Comparison of ENCODE assay signal across 8 mouse cellular contexts in genomic region chr2:30171371-30171996, GRCm38 (mm10). TPM values are rescaled to one million over a fixed set of nuclear protein-coding genes. Genes with fewer than 3 reads are reported as not detected.
DNase-seq lines count a peak whose midpoint lies in the region; ATAC-seq lines count a peak whose summit lies in the region.

Gene Endog (plus strand): TSS chr2:30171493.

- H3K9ac ChIP-seq in forebrain, embryonic 11.5 days (ENCODE audit: low read length) = peak within 1 kb of the TSS; percentile 63
- H3K9ac ChIP-seq in heart, embryonic 15.5 days = peak within 1 kb of the TSS; percentile 76
- H3K9ac ChIP-seq in liver, embryonic 13.5 days = peak within 1 kb of the TSS; percentile 72
- H3K9ac ChIP-seq in stomach, embryonic 14.5 days (replicated peaks; ENCODE audit: low read depth, low read length) = peak within 1 kb of the TSS; percentile 45

- peaks cover 17% of the 10 kb centered on the region for H3K36me3 ChIP-seq in forebrain, embryonic 11.5 days (ENCODE audit: control insufficient read depth, insufficient read depth, low read length)
- H3K36me3 ChIP-seq in heart, embryonic 15.5 days = peaks cover 34% of the 10 kb centered on the region
- H3K36me3 ChIP-seq in liver, embryonic 13.5 days = peaks cover 42% of the 10 kb centered on the region
- peaks cover 38% of the 10 kb centered on the region for H3K36me3 ChIP-seq in stomach, embryonic 14.5 days (ENCODE audit: control insufficient read depth, insufficient read depth, low read length)

- DNase-seq in CD8-positive naive resting alpha-beta T cell, adult 2 months (ENCODE audit: low read depth in 2 of 2, low spot score in 2 of 2) = peak; percentile 48 to 64
- peak; percentile 57 for DNase-seq in c-Kit-positive CD71-negative TER-119-negative erythroid progenitor cells, embryonic 14.5 days (ENCODE audit: low read depth)
- DNase-seq in forebrain, embryonic 11.5 days (ENCODE audit: low spot score) = peak; percentile 89
- DNase-seq in kidney, postnatal 25 days = peak; percentile 91 to 97
- peak; percentile 67 for DNase-seq in liver, embryonic 13.5 days
- DNase-seq in natural killer cell, adult 2 months (ENCODE audit: low spot score in 2 of 2) = peak; percentile 66 to 68

- peak within 1 kb of the TSS; percentile 99 for H3K4me2 ChIP-seq in forebrain, embryonic 11.5 days (ENCODE audit: low read depth, low read length, severe bottlenecking)
- peak within 1 kb of the TSS; percentile 98 for H3K4me2 ChIP-seq in heart, embryonic 15.5 days
- H3K4me2 ChIP-seq in liver, embryonic 13.5 days = peak within 1 kb of the TSS; percentile 86
- peak within 1 kb of the TSS; percentile 79 for H3K4me2 ChIP-seq in stomach, embryonic 14.5 days (replicated peaks; ENCODE audit: low read depth, low read length)

- WGBS in forebrain, embryonic 11.5 days = under 1% methylated on average over 69 of the region's 75 CpGs
- under 1% methylated on average over 70 of the region's 75 CpGs for WGBS in heart, embryonic 15.5 days
- under 1% methylated on average over 75 of the region's 75 CpGs for WGBS in liver, embryonic 13.5 days (ENCODE audit: insufficient replicate concordance)
- under 1% methylated on average over 75 of the region's 75 CpGs for WGBS in stomach, embryonic 14.5 days

- no peaks in the 10 kb centered on the region for H3K27me3 ChIP-seq in forebrain, embryonic 11.5 days (ENCODE audit: control insufficient read depth, insufficient read depth, low read length)
- H3K27me3 ChIP-seq in heart, embryonic 15.5 days = no peaks in the 10 kb centered on the region
- H3K27me3 ChIP-seq in liver, embryonic 13.5 days = no peaks in the 10 kb centered on the region
- no peaks in the 10 kb centered on the region for H3K27me3 ChIP-seq in stomach, embryonic 14.5 days (ENCODE audit: control insufficient read depth, insufficient read depth, low read length)

- peak; percentile 95 for ATAC-seq in forebrain, embryonic 11.5 days (replicated peaks; ENCODE audit: low FRiP score)
- ATAC-seq in heart, embryonic 15.5 days (replicated peaks; ENCODE audit: insufficient number of reproducible peaks, insufficient read depth, low FRiP score, low read depth) = peak; percentile 95
- ATAC-seq in liver, embryonic 13.5 days (ENCODE audit: low read depth) = peak; percentile 91
- ATAC-seq in stomach, embryonic 14.5 days (ENCODE audit: insufficient number of reproducible peaks, insufficient read depth, low FRiP score, low read depth) = peak; percentile 91

- H3K4me3 ChIP-seq in forebrain, embryonic 11.5 days (ENCODE audit: low read depth, low read length) = peak within 1 kb of the TSS; percentile 62
- H3K4me3 ChIP-seq in heart, embryonic 15.5 days = peak within 1 kb of the TSS; percentile 62
- H3K4me3 ChIP-seq in liver, embryonic 13.5 days (replicated peaks) = peak within 1 kb of the TSS; percentile 71
- peak within 1 kb of the TSS; percentile 48 for H3K4me3 ChIP-seq in stomach, embryonic 14.5 days (ENCODE audit: low read depth, low read length)

- H3K4me1 ChIP-seq in forebrain, embryonic 11.5 days (replicated peaks; ENCODE audit: control insufficient read depth, insufficient read depth, low read length) = peaks cover 5% of the 10 kb centered on the region; the same call in 1 of the 2 replicates
- H3K4me1 ChIP-seq in heart, embryonic 15.5 days (replicated peaks) = peaks cover 10% of the 10 kb centered on the region
- H3K4me1 ChIP-seq in liver, embryonic 13.5 days (replicated peaks) = peaks cover 24% of the 10 kb centered on the region
- H3K4me1 ChIP-seq in stomach, embryonic 14.5 days (ENCODE audit: control insufficient read depth, insufficient read depth, low read length) = 0 out of 2 replicates have a peak, but pooled peaks cover 2% of the 10 kb centered on the region

- peaks cover 6% of the 10 kb centered on the region for H3K9me3 ChIP-seq in forebrain, embryonic 11.5 days (ENCODE audit: control insufficient read depth, low read length)
- 0 out of 2 replicates have a peak, but pooled peaks cover 5% of the 10 kb centered on the region for H3K9me3 ChIP-seq in heart, embryonic 15.5 days (replicated peaks)
- peaks cover 13% of the 10 kb centered on the region for H3K9me3 ChIP-seq in liver, embryonic 13.5 days (replicated peaks)
- peaks cover 9% of the 10 kb centered on the region; the same call in 1 of the 2 replicates for H3K9me3 ChIP-seq in stomach, embryonic 14.5 days (ENCODE audit: control insufficient read depth, low read depth, low read length)

- peak within 1 kb of the TSS; percentile 65 for H3K27ac ChIP-seq in forebrain, embryonic 11.5 days (ENCODE audit: low read depth, low read length)
- peak within 1 kb of the TSS; percentile 96 for H3K27ac ChIP-seq in heart, embryonic 15.5 days
- H3K27ac ChIP-seq in liver, embryonic 13.5 days = peak within 1 kb of the TSS; percentile 73
- peak within 1 kb of the TSS; percentile 62; the same call in 1 of the 2 replicates for H3K27ac ChIP-seq in stomach, embryonic 14.5 days (ENCODE audit: low read length)

RNA-seq across cellular contexts. Expression of gene Endog, which starts in this region (rescaled TPM):
- polyA plus RNA-seq in forebrain, embryonic 11.5 days (2014; fragmentation: Nextera tagmentation; extraction: Ambion mirVana) = 14.4 and 16.4 TPM in 2 replicates
- 33.9 and 35.1 TPM in 2 replicates for polyA plus RNA-seq in heart, embryonic 15.5 days (2015; fragmentation: Nextera tagmentation; extraction: Ambion mirVana)
- 14.2 and 15.6 TPM in 2 replicates for polyA plus RNA-seq in liver, embryonic 13.5 days (2015; fragmentation: Nextera tagmentation; extraction: Ambion mirVana)
- 21.9 and 24.8 TPM in 2 replicates for polyA plus RNA-seq in stomach, embryonic 14.5 days (2014; fragmentation: Nextera tagmentation; extraction: Ambion mirVana)

Comparison
In these comparisons a context has a peak if more than half of its experiments do, and no peak if none do; other contexts are left out.
1. Peak in every context shown above with its lines: DNase-seq, ATAC-seq, H3K4me3 ChIP-seq and H3K27ac ChIP-seq.